Mouse (Mus musculus) testis, adult 2 months (tissue): Measurements from ENCODE around the gene Tecr.

Experiments
- CTCF ChIP-seq: fragments of 200-500 bp; IDR thresholded peaks from 2 replicates; pipeline ENCODE4 v1.5.1; 2012; ENCODE audit warnings: low read depth, mild to moderate bottlenecking, inconsistent platforms, low read length, moderate library complexity; ENCODE audit not compliant: control insufficient read depth, insufficient read depth, insufficient replicate concordance
- POLR2A ChIP-seq: fragments of 200-500 bp; IDR thresholded peaks from 2 replicates; pipeline ENCODE4 v1.6.1; 2012; ENCODE audit warnings: low read depth, mild to moderate bottlenecking, inconsistent platforms, low read length, moderate library complexity; ENCODE audit not compliant: control insufficient read depth

DNA sequence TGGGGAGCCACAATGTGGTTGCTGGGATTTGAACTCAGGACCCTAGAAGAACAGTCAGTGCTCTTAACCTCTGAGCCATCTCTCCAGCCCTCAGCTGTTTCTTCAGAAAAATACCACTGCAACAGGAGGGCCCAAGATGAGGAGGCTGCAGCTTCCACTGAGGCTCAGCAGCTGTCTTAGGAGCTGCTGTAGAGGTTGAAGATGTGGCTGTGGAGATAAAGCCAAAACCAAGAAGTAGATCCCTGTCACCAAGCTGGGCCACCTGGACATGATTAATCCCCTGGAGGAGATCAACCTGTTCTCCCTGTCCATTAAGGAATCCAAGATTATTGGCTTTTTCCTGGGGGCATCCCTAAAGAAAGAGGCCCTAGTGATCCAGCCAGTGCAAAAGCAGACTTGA lies 8.0 kb downstream of the Tecr start:
- no peak for TF ChIP-seq CTCF
- no peak for TF ChIP-seq POLR2A
